Mouse (Mus musculus) G1E (cell line): ENCODE results near the gene Fam120c.

ENCODE experiments used
- CTCF ChIP-seq: IDR thresholded peaks from 2 replicates; pipeline ENCODE4 v1.5.1; 2012; ENCODE audit warnings: low read depth, low read length, inconsistent platforms, mixed read lengths
- GATA1 ChIP-seq: IDR thresholded peaks from 2 replicates; pipeline ENCODE4 v1.6.1; 2012; ENCODE audit warnings: borderline replicate concordance, low read length, inconsistent platforms, mixed read lengths
- POLR2AphosphoS5 ChIP-seq: IDR thresholded peaks from 2 replicates; pipeline ENCODE4 v1.6.1; 2012; ENCODE audit warnings: low read depth, low read length, inconsistent platforms; ENCODE audit not compliant: insufficient replicate concordance
- TAL1 ChIP-seq: conservative IDR thresholded peaks from 2 replicates; pipeline ENCODE4 v1.6.1; 2012; ENCODE audit warnings: low read depth, low read length, inconsistent platforms, mixed read lengths

DNA sequence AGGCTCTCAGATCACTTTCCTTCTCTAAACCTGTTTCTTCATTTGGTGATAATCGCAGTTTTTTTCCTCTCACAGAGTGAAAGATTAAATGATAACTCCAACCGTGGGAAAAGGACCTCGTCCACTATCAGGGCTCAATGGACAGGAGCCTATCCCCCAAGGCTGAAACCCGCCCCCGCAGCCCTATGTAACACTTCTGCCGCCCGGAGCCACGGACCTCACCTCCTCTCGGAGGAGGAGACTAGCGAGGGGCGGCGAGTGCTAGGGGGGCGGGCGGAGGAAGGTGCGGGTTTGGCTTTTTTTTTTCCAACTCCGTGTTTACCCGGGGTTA, 176.1 kb downstream of the Fam120c start:
- TF ChIP-seq CTCF: no peak
- TF ChIP-seq GATA1: no peak
- TF ChIP-seq POLR2AphosphoS5: no peak
- TF ChIP-seq TAL1: no peak
